Mouse (Mus musculus): ENCODE results near the gene Bnipl. TPM values are rescaled to one million over a fixed set of nuclear protein-coding genes. Genes with fewer than 3 reads are reported as not detected.

Bnipl gene
- not detected for total RNA-seq (2021)
- long read RNA-seq, experiment 1, result 0 reads
- long read RNA-seq, experiment 2, result 0 reads

DNA sequence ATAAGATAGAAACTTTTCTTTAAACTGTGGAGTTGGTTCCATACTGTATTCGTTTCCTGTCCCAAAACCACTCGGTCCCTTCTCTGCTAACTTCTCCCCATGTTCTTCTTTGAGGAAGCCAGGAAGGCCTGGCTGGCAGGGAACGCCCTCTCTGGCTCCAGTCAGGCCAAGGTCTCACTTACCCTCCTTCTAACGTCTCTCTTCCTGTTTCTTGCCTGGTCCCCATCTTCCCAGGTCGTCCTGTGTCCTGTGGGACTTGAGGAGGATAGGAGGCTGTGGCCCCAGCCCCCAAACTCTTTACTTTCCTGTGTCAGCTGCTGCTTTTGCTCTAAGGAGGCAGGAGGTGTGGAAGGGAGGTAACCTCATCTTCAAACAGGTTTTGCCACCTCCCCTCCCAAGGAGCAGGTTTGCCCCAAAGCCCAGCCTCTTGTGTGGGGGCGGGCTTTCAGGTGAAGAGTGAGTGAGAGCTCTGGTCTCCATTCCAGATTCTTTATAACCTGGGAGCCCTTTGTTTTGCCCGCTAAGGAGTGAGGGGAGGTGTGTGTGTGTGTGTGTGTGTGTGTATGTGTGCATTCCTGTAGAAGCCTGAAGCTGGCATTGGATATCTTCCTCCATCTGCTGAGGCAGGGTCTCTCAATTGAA, at the start of gene Bnipl:
Gene Bnipl (minus strand): TSS at position 411 of the 642 bp plus-strand sequence.
- DNase-seq (ENCODE audit: low spot score), result no peak

DNA sequence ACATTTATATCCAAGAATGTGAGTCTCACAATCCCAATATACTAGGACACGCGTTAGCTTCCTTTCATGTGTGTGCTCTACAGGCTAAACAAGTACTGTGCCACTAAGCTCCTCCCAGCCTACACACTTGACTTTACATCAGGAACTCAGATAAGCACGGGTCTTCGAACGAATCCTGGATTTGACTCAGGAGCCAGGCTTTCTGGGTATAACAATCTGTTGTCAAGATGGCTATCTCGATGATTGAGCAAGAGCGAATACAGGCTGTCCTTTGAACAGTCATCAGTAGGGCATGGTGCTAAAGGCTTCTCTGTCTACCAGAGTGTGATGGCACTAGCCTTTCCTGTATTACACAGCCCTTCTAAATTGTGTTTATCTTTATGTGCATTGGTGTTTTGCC, 47.0 kb upstream of the Bnipl start:
- no peak for DNase-seq (ENCODE audit: low spot score)

DNA sequence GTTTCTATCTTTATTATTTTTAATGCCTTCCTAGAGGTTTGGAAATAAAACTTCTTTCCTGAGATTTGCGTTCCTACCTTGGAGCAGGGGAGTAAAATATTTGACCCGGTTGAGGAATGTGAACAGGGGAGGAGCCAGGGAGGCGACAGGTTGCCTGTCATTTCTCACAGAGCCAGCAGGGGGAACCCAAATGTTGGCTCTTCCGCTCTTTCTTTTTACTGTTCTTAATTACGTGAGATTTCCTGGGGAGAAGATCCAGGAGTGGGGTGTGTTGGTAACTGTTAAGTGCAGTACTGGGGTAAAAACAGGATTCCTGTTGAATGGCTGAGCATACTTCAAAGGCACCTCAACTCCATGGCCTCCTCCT, 45.1 kb upstream of the Bnipl start:
- peak; percentile 46 for DNase-seq (ENCODE audit: low spot score)

DNA sequence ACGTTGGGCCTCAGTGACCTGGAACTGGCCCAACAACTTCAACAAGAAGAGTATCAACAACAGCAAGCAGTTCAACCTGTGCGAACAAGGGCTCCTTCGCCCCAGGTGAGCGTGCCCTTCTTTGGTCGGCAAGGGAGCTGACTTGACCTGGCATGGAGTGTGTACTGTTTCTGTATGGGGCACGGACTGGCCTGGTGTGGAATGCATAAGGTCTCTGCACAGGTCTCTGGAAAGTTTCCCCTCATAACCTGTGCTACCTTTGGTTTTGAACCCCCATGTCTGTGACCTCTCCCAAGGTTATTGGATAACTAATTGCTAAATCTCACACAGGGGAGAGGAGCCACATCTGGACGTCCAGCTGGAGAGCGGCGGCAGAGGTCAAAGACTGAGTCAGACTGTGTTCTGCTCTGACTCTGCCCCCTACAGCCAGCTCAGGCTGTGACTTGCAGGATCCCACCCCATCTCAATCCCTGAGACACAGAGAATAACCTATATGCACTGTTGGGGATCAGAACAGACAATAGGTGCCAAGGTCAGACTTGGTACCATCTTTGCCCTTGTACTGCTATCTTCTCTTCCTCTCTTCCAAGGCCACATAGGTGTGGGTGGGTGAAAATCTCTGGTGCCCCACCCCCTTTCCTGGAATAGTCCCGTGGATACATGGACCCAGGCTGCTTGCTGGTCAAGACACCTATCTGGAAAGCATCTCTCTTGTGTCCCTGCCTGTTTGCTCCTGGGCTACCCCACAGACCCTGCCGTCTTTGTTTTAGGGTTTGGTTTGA, 44.5 kb upstream of the Bnipl start:
- no peak for DNase-seq (ENCODE audit: low spot score)

DNA sequence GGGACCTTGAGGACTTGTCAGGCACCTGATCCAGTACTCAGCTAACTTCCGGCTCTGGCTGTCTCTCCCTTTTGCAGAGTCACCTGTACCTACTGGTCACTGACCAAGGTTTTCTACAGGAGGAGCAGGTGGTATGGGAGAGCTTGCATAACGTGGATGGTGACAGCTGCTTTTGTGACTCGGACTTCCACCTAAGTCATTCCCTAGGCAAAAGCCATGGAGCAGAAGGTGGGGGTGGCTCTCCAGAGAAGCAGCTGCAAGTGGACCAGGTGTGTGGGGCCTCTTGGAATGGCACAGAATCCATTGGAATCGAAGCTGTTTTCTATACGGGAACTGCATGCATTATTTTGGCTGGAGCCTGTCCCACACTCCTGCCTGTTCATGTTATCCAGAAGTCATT, 43.7 kb upstream of the Bnipl start:
- DNase-seq (ENCODE audit: low spot score), result no peak

DNA sequence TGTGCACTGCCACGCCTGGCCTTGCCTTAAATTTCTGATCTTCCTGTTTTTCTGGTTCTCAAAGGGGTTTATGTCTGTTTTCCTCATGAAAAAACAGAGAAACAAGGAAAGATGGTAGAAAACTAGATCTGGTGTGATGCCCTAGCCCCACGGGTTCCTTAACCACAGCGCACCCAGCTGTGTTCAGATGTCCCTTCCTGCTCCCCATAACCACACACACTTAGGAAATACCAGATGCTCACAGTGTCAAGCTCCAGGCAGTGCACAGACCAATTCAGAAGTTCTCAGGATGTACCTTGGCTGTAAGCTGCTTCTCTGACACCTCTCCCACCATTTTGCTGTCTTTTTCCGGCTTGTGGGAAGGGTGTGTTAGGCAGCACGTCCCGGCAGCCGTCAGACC, 43.3 kb upstream of the Bnipl start:
- no peak for DNase-seq (ENCODE audit: low spot score)

DNA sequence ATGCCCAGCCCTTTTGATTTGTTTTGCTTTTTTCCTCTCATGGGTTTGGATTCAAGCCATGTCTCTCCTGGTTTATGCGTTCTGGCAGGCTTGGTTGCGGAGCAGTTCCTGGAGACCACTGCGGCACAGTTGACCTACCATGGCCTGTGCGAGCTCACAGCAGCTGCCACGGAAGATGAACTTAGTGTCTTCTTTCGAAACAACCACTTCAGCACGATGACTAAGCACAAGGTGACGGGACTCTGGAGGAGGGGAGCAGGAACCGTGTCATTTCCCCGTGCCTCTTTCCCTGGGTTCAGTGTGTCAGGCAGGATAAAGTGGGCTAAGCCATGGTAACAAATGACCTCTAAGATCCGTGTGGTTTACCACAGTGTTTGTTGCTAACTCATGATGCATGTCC, 42.5 kb upstream of the Bnipl start:
- no peak for DNase-seq (ENCODE audit: low spot score)

DNA sequence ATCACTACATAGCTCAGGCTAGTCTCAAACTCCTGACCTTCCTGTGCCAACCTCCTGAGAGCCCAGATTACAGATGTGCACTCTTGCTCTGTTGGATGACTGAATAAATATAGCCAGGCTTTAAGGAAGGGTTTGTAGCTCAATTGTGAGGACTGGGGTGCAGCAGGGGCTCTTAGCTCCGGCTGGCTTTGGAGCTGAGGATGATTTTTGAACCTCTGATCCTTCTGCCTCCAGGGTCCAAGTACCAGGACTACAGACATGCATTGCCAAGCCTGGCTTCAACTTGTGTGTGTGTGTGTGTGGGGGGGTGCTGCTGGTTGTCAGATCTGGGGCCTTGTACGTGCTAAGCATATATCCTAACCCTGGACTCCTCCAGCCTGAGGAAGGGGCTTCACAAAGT, 41.9 kb upstream of the Bnipl start:
- DNase-seq (ENCODE audit: low spot score), result no peak

DNA sequence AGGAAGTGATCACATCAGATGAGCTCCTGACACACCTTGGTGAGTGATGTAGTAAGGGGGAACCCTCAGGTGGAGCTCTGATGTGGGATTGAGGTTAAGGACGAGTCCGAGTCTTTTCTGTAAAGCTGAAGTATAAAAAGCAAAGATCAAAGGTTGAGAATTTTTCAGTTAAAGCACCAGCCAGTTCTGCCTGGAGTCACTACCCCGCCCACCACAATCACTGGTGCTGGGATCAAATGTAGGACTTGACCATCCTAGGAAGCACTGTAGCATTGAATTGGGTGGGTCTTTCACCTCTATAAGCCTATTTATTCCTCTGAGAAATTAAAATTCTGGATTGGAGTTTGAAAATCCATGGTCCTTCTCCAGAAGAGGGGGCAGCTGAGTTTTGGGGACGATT, 40.0 kb upstream of the Bnipl start:
- DNase-seq (ENCODE audit: low spot score), result no peak

DNA sequence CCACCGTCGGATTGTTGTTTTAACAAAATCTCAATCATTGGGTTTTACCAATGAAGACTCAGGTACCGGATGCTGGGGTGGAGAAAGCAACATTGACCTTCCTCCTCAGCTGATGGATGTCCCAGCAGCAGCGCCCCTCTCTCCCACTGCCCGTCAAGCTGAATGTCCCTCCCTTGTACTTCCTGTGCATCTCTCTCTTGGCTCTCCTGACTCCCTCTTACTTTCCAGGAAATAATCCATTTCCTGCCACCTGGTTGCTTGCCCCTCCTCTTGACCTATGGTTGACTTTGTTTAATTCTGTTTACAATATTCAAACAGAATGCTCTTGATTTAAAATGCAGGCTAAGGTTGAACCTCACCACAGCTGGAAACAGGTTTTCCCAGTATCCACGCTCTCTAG, 39.2 kb upstream of the Bnipl start:
- DNase-seq (ENCODE audit: low spot score), result no peak

DNA sequence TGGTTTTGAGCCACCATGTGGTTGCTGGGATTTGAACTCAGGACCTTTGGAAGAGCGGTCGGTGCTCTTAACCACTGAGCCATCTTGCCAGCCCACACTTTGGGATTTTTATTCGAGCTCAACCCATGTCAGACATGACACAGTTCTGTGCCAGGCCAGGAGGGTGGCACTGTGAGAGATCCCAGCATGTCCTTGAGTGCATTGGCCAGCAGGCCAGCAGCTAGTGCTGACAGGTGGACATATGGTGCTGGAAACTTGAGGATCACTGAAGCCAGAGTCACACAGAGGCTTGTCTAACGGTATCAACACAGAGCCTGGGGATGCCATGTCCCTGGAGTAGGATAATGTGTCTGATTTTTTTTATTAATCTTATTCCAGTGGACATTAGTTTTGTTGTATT, 38.4 kb upstream of the Bnipl start:
- DNase-seq (ENCODE audit: low spot score), result no peak

DNA sequence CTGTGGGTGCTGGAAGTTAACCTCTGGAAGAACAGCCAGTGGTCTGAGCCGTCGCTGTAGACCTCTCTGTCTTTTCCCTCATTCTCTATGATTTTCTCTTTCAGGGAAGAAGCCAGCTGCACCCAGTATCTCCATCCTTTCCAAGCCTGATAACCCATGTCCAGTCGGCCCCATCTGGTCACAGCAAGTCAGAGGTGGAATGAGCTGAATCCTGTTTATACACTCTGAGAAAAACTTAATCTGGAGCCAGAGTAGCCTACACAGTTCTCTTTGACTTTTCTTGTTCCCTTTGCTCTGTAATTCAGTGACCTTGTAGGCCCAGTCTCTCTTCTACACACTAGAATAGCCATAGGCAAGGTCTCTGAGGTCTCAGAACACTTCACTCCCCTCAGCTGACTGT, 36.5 kb upstream of the Bnipl start:
- no peak for DNase-seq (ENCODE audit: low spot score)

DNA sequence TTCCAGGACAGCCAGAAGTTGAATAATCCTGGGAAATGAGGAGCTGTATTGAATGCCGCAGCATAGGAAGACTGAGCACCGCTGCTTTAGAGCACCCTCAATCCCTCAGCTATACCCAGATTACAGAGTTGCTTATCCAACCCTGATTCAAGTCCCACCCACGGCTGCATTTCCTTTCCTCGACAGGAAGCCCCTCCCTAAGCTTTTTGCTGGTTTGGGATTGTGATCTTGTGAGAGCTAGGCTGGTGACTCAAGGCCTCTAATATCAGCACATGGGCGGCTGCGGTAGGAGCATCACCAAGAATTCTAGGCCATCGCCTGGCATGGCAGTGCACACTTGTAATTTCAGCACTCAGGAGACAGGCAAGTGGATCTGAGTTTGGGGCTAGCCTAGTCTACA, 35.5 kb upstream of the Bnipl start:
- no peak for DNase-seq (ENCODE audit: low spot score)

DNA sequence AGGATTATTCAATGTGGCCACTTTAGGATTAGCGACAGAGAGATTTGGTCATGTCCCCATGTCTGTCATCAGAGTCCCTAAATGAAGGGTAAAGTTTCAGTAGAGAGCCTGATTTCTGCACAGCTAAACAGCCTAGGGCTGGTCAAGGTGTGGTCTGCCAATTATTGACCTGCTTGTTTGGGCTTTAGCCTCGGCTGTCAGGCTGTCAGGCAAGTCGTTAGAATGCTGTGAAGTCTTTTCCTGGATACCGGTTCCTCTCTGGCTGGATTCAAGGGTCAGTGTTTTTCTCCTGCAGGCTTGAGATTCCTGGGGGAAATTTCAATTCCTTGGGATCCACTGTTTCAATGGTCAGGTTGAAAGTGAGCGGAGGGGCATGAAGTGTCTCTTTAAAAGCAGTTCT, 35.0 kb upstream of the Bnipl start:
- no peak for DNase-seq (ENCODE audit: low spot score)

DNA sequence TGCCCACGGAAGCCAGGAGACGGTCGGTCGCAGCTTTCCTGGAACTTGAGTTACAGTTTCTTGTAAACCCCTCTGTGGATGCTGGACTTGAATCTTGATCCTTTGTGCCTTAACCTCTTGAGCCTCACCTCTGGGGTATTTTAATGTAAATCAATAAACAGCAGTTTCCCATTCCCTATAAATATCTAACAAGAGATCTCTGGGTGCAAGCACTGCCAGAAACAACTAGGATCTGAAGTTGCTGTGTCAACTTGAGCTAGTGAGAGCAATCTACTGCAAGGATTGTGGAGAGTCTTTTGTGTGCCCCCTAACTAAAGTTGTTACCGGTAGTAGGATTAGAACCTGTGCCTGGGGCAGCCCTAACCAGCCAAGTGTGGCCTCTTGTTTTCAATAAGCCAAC, 34.4 kb upstream of the Bnipl start:
- DNase-seq (ENCODE audit: low spot score), result no peak

DNA sequence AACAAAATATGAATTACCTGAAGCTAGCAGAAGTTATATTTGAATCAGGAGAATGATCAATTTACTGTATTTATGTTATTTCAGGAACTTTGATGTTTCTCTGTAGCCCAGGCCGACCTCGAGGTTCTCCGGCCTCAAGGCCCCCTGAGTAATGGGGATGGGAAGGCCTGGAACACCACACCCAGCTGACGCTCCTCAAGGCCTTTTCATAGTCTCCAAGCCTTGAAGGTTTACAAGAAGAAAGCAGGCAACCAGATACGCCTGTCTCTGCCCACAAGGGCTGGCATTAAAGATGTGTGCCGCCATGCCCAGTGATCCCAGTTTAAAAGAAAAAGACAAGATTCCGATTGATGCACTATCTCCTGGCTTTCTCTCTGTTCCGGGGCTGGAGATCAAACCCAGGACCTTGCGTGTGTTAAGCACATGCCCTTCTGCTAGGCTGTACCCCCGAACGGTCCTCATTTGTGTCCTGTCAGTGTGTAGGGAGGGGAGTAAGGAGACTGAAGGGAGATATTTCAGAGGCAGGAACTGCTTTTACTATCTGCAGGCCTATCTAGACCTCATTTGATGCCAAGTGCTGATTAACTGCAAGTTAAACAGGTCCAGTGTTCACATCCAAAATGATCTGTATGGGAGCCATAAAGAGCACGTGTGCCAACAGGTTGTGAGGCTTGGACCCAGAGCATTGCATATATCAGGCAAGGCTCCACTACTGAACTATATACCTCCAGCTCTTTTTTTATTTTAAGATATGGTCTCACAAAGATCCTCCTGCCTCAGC, 33.7 kb upstream of the Bnipl start:
- DNase-seq (ENCODE audit: low spot score), result no peak

DNA sequence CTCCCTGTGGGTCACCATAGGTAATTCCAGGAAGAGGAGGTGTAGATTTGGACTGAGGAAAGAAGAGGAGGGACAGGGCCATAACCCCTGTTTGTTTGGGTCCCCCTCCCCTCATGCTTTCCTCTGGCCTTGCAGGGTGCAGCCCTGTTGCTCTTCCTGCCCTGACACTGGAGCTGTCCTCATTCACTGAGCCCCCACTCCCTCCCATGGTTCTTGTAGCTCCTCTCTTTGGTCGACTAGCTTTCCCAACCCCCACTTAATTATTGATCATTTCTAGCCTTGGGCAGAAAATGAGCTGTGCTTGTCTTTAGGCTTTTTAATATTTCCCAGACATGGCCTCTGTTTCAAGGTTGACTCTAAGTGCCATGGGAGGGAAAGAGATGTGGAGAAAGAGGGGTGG, 33.1 kb upstream of the Bnipl start:
- DNase-seq (ENCODE audit: low spot score), result no peak

DNA sequence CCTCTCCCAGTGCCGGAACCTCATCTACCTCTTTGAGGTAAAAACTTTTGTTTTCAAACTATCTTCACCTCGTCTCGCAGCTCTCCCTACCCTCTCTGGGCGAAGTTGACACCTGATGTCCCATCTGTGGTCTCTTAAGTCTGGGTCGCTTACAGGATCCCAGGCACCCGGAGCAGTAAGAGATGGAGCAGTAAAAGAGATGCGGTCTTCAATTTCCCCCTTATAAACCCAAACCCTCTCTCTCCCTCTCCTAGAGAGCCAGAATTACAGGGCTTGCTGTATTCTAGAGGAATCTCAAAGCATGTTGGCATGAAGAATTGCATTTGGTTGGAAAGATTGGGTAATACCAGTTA, 32.6 kb upstream of the Bnipl start:
- DNase-seq (ENCODE audit: low spot score), result no peak

DNA sequence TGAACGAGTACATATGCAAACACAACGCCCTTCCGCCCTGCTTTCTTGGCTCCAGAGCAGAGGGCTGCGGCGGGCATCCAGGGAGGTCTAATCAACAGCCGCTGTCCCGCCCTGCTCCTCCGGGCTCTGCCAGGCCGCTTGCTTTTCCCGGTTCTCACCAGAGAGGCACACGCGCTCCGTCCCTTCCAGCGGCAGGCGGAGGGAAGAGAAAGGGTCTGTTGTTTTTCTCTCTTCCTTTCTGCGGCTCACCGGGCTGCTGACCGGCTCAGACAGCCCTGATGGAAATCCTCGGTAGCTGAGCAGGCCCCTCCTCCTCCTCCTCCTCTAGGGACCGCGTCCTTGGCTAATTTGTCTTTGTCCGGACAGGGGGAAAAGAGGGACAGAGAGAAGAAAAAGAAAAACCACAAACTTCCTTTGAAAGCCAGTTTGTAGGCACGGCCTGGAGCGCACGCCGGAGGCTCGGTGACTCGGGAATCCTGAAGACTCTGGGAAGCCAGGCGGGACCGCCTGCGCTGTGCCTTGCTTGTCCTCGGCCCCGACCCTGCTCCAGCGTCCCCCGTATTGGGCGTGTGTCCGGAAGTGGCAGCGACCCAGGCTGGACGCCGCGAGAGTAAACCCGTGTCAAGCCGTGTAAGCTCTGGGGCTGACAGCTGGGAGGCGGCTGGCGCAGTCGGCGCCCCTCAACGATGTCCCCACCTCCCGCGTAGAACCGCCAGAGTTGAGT, 32.0 kb upstream of the Bnipl start:
- peak; percentile 84 for DNase-seq (ENCODE audit: low spot score)

DNA sequence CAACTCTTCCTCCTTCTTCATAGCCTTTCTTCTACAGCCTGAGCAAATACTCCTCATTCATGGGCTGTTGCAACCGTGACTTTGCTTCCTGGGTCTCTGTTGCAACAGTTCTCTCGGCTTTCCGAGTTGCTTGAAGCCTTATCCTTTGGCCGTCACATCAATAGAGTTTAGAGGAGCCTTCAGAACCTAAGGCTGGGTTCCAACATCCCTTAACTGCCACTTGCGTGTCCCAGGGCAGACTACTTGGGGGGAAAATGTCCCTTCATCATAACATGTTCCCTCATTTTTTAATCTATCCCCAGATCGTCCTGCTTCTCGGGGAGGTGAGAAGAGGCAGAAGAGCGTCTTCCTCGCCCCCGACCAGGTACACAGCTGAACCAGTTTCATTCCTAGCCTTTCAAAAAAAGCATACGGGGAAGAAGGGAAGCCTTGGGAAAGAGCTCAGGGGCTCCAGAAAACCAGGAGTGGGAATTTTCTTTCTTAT, 31.4 kb upstream of the Bnipl start:
- DNase-seq (ENCODE audit: low spot score), result peak; percentile 58

DNA sequence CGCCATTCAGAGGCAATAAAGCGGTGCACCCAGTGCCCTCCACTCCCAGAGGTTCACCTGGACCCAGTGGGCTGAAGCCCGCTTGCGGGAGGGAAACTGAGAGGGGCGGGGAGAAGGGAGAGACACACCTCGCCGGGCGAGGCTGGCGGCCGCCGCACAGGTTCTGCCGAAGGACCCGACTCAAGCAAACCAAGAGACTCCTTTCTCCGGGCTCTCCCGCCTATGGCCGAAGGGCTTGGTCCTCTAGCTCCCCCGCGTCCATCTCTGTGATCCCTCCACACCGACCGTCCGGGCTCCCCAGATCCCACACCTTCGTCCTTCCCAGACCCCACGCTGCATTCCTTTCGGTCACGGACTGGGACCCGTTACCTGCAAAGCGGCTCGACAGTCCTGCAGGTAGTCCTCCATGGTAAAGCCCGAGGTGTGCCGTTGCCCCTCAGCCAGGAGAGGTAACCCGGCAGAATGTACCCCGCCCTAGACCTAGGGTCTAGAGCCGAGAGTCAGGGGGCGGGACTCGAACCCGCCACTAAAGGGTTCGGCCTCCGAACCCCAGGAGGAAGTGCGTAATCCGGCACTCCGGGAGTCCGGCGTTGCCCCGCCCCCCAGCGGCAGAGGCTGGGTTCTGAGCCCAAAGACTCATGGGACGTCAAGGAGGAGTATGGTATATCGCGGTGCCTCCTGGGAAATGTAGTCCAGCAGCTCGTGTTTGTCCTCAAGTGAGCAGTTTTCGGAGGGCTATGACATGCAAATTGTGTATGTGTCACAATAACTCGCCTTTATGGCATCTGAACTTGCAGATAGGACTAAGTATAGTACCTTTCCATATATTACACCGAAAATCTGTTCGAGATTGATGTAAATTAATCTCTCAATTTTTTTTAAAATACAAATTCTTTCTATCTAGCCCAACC, 30.5 kb upstream of the Bnipl start, which contains the start of the genes Mindy1 and Prune1:
Gene Mindy1 (plus strand): TSS at position 130 of the 911 bp plus-strand sequence.
Gene Prune1 (minus strand): TSS at position 861 of the 911 bp plus-strand sequence.
- peak; percentile 99 for DNase-seq (ENCODE audit: low spot score)

Data from gastrocnemius, adult 18-20 months (tissue).